Mouse (Mus musculus) lung, embryonic 16.5 days (tissue): ENCODE measurements around the gene Ip6k3. TPM values are rescaled to one million over a fixed set of nuclear protein-coding genes. Genes with fewer than 3 reads are reported as not detected.

ENCODE experiments used
- polyA plus RNA-seq: library from polyadenylated mRNA; unstranded; fragments of >200 nt; fragmentation: Nextera tagmentation; extraction: Ambion mirVana; gene quantifications from 2 replicates; pipeline ENCODE4 v1.2.1, GENCODE M21; 2015

The Ip6k3 gene
- polyA plus RNA-seq, 1 experiment from 2014 or later: 0.16 TPM

Other genes starting within 250 kb of the Ip6k3 start
- gene Phf1, start 234.7 kb downstream of the Ip6k3 start, polyA plus RNA-seq: 9.7 and 10.0 TPM in 2 replicates
- gene Cuta, start 228.2 kb downstream of the Ip6k3 start, polyA plus RNA-seq: 194 and 199 TPM in 2 replicates
- gene Syngap1, start 226.5 kb downstream of the Ip6k3 start, polyA plus RNA-seq: 0.90 and 1.9 TPM in 2 replicates
- gene Zbtb9, start 194.6 kb downstream of the Ip6k3 start, polyA plus RNA-seq: 16.5 and 17.1 TPM in 2 replicates
- 7.8 and 8.1 TPM in 2 replicates for gene Bak1, start 138.8 kb downstream of the Ip6k3 start, polyA plus RNA-seq
- gene Itpr3, start 110.5 kb downstream of the Ip6k3 start, polyA plus RNA-seq: 6.1 TPM in 2 replicates
- 248 and 255 TPM in 2 replicates for gene Uqcc2, start 33.9 kb downstream of the Ip6k3 start, polyA plus RNA-seq
- 7.2 and 9.9 TPM in 2 replicates for gene Lemd2, start 36.7 kb upstream of the Ip6k3 start, polyA plus RNA-seq